Mouse (Mus musculus) ovary, adult 18-20 months (tissue): Measurements from ENCODE around the gene Card10.

Source experiments
- DNase-seq: peaks from one replicate; pipeline ENCODE4 v3.0.0; 2022; ENCODE audit warnings: low spot score, mixed read lengths

The Card10 gene

DNA sequence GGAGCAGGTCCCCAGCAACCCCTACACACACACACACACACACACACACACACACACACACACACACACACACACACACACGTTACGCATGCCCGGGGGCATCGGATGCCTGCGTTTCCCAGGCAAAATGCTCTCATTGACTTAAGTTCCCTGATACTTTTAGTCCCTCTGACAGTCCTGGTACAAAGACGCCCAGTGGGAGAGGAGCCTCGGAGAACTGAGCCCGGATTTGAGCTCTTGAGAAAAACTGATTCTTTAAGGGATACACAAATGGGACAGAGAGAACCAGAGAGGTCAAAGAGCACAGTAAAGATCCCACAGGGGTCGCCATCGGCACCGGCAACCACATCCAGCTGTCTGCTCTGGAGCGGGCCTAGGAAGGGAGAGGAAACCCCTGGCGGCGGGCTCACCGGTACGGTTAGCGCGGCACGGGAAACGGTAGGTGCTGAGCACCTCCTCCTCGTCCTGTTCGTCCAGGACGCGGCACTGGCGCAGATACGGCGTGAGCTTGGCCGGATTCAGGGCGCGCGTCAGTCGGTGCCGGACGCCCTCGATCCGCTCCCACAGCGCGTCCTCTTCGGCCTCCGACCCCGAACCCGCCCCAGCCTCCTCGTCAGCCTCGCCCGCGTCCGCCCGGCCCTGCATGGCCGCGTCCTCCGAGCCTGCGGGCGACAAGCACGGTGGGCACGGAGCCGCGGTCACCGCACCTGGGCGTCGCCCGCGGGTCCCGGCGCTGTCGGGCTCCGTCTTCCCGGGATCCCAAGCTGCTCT, 686 bp downstream of the Card10 start:
- no peak for DNase-seq

DNA sequence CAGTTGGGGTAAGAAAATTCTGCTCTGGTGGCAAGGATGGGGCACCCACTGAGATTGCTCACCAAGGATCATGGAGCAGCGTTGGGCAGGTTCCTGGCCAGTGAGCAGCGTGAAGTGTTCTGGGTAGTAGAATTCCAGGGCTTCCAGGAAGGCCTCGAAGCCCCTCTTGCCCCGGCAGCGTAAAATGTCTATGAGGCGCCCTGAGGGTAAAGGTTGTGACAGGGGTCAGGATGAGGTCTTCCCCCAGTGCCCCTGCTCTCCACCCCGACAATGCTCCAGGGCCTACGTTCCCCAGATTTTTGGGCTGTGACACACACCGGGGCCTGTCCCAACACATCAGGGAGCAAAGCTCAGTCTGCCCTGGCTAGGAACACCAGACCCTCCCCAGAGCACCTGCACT, 1.3 kb downstream of the Card10 start:
- DNase-seq = no peak

DNA sequence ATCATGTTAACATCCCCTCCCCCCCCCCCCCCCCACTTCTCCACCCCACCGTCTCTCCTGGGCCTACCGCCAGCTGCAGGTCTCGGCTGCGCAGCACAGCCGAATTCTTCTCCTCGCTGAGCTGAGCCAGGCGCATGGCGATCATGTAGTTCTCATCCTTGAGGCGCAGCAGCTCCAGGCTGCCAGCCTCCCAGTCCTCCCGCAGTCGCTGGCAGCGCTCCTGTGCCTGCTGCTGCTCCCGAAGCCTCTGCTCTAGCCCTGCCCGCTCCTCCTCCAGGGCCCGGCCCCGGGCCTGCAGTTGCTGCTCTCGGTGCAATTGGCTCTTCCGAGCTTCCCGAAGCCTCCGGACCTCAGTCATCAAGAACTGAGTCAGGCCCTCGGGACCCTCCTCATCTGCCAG, 3.8 kb downstream of the Card10 start:
- DNase-seq = no peak

DNA sequence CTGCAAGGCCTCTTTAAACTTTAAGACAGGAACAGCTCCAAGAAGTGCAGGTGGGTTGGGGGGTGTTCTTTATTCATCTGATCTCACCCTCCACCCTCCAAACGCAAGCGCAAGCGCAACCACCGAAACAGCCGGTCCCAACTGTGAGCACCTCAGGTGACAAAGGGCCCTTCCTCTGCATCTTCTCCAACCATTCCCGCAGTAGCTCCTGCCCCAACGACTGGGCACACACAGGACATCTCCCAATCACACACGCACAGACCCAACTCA, 5.8 kb downstream of the Card10 start:
- DNase-seq = no peak

DNA sequence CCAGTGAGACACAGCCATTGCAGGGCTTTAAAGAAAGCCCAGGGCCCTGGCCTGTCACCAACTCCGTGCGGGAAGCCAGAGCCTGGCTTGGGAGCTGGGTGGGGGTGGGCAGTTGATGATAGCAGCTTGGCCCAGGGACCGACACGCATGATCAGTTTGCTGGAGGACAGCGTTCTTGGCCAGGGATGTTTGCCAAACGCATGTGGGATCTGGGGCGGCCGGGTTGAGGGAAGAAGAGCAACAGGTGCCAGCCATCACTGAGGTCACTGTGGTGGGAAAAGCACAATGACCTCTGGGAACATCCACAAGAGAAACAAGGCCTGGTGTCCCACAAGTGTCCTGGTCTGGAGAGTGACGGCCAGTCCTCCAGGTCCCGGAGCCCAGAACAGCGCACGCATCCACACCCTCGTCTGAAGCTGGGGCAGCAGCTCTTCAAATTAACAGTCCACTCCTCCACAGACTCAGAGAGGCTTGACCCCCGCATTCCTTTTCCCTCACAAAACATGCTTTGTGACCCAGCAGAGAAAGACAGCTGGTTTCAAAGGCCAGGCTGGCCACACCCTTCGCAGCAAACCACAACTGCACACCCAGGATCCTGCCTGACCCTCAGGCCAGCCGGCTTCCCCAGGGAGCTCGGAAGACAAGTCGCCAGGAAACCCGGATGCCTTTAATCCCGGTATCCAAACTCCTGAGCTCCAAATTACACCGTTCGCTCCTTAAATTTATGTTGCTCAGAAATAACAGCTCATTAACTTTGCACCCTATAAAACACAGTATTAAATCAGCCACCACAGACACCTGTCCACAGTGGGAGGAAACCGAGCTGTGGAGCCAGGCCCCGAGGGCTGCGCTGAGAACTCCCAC, 6.4 kb downstream of the Card10 start:
- no peak for DNase-seq

DNA sequence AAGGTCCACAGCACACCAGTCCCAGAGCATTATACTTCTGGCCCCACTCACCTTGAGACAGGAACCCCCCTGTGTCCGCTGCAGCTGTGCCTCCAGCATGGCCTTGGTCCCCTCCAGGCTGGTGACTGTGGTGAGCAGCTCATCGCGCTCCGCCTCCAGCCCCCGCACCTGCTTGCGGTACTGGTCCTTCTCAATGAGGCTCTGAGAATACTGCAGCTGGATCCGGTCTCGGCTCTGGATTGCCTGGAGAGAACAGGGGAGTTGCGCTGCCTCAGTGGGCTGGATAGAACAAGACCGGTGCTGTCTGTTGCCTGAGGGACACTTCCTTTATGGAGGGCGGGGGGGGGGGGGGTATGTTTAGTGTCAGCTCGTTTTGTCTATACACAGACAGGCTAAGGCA, 11.9 kb downstream of the Card10 start:
- DNase-seq = no peak

DNA sequence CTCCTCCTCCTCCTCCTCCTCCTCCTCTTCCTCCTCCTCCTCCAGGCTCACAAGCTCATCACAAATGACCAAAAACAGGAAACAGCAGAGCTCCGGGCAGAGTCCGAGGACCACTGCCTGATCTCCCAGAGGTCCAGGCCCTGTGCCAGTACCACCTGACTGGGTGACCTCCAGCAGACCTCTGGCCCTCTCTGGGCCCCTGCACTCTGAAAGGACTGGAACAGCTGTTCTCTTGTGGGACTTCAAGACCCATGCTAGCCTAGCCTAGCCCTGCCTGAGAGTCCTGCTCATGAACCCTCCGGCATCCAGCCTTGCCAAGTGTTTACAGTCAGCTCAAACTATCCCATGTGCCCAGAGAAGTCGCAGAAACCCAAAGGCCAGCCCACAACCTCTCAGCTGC, 12.4 kb downstream of the Card10 start:
- no peak for DNase-seq

DNA sequence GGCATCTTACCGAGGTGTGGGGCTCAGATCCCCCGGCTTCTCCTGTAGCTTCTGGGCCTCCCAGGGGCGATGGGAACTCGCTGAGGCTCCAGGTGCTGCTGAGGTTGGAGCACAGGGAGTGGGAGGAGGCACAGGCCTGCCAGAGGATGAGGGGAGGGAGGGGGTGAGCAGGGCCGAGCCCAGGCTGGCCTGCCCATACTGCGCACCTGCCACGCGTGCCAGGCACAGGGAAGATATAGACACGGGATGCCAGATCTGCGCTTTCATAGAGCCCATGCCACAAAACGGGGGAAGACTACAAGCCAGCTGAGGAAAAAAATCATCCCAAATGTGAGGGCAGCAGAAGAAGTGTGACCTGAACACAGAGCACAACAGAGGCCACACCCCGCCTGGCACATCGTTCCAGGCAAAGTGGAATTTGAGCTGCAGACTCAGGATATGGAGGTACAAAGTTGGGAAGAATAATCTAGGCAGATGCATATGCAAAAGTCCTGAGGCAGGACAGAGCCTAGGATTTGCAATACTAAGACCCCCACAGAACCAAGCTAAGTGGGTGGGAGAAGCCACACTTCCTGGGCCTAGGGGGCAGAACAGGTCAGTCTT, 13.0 kb downstream of the Card10 start:
- no peak for DNase-seq

DNA sequence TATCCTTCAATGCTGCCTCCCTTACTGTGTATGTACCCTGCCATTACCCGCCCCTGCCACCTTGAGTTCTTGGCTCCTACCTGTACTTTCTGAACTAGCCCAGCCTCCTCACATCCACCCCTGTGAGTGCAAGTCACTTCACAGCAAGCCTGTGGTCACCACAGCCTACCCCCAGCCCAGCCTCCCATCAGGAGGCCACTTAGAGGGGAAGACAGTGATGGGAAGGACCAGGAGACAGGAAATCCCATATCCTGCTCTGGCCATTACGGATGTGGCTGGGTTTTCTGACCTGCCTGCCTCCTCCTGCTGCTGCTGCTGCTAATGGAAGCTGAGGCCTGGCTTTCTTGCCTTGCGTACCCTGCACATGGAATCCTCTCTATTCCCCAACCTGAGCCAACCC, 14.8 kb downstream of the Card10 start:
- DNase-seq = no peak

DNA sequence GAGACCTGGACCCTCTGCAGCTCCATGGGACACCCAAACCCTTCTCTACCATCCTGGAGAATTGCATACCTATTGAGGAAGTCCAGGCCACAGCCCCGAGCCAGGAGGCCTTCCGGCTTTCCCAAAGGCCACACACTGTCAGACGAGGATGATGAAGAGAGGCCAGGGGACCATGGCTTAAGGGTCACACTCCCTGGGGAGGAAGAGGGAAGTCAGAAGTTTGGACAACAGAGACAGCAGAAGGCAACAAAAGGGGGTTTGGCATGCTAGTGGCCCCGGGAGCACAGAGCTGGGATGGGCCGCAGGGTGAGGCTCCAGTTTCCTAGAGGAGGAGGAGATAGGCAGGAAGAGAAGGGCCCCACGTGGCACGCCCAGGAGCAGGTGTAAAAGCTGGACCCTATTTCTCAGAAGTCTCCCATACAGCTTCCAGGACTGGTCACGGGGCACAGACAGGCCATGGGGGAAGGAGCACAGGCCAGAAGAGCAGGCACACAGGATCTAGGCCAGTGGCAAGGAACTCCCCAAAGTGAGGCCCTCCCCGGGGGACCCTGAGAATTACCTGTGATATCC, 15.5 kb downstream of the Card10 start:
- no peak for DNase-seq

DNA sequence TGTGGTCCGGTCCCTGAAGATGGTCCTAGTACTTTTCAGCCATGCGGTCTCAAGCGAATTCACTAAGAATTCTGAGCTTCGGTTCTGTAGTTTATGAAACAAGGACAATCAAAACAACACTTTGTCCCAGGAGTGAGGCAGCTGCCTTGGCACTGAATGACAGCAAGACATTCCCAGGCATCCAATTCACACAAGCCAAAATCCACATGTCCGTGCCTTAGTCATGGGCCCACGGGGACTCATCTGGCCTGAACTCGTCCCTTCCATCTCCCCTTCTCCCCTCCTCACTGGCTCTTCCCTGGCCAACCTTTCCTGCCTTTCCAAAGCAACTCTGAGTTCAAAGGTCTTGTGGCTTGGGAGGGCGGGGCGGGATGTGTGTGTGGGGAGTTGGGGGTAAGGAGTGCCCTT, 16.4 kb downstream of the Card10 start:
- no peak for DNase-seq

DNA sequence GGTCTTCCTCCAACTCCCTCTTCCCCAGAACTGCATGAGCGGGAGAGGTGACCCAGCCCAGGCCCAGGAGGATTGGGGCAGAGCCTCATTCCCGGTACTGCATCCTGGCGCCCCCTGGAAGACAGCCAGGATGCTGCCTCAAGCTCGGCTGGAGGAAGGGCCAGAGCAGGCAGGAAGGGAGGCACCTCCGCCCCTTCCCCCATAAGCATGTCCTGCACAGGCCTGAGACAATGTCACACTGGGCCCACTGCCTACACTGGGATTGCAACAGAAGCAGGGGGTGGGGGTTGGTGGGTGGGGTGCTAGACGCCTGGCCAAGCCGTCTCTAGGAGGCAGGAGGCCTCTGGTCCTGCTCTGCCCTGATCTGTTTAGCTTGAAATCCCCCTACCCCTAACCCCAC, 16.9 kb downstream of the Card10 start:
- DNase-seq = no peak

DNA sequence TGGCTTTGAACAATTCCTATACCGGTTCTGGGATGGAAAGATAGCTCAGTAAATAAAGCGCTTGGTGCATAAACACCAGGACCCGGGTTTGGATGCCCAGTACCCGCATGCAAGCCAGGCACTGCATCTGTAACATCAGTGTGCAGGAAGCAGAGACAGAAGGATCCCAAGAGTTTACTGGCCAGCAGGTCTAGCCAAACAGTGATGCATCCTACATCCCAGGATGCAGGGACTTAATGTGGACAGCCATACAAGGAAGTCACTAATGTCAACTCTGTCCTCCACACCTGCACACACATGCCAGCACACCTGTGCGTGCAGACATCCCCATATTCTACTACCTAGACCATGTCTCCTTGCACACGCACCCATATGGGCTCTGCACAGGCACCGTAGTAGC, 17.6 kb downstream of the Card10 start:
- DNase-seq = no peak

DNA sequence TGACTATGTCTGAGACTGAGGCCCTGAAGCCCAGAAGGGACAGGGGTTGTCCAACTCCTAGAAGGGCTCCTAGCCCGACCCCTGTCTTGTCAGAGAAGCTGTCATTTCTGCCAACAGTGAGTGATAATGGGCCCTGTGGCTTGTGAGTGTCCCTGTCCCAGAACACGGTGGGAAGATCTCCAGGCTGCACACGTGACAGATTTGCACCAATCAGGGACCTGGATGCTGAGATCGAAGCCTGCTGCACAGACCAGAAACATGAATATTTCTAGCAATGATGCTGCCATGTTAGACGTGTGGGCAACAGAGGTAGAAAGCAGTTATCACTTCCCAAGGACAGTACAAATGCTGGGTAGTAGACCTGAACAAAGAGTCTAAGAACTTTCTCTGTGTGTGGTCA, 18.3 kb downstream of the Card10 start:
- no peak for DNase-seq

DNA sequence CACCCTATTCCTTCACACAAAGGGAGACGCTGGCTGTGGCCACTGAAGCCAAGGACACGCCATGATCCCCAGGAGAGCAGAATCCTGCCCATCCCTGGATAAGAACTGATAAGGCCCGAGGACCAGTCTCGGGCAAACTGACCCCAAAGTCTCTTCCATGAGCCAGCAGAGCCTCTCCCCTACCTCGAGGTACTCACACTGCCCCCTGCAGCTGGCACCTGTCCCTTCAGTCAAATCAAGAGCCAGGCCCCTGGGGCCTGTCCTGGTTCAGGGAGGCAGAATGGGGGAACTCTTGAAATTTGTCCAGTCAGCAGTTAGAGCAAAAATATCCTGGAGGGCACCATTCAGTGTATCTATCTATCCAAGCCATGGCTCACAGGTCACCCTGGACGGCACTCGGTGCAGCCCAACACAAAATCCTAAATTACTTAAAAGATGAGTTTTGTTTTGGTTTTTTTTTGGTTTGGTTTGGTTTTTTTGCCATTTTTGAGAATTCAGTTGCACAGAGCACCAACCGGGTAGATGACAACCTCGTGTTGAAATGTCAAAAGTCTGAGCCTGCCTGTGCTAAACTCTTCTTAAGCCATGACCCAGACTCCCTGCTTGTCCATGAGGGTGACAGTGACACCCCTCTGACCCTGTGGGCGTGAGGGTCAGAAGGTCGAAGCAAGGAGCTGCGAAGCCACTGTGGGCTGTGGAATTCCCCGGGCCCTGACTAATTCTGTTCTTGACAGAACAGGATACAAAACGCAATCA, 20.3 kb downstream of the Card10 start:
- no peak for DNase-seq

DNA sequence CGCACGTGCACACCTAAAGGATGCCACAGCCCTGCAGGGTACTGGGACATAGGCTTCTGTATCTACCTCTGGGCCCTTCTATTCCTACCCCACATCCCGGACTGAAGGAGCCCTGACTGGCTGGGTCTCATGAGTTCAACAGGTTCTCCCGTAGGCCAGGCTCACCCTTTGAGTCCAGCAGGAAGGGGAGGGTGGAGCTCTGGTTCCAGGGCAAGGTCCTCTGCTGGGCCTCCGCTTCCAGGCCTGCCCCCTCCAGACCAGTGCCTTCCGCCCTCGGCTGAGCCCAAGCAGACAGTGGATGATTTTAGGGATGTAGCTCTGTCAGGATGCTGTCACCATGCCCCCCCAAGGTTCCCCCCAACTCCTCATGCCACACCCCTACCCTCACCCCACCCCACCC, 21.9 kb downstream of the Card10 start:
- DNase-seq = no peak

DNA sequence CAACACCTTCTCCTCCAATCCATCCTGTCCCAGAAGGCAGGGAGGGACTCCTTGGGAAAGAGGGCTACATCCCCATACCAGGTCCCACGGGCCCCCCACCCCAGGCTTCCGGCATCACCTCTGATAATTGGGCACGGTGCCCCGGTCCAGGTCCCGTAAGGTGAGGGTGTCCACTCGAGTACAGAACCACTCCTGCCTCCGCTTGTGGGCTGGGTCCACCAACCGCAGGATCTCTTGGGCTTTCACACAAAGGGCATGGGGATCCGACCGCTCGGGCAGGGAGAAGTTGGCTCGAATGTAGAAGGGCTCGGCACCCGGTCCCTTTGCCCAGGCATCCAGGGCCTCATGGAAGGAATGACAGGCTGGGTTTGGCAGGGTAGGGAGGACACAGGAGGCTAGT, 22.5 kb downstream of the Card10 start:
- DNase-seq = no peak

DNA sequence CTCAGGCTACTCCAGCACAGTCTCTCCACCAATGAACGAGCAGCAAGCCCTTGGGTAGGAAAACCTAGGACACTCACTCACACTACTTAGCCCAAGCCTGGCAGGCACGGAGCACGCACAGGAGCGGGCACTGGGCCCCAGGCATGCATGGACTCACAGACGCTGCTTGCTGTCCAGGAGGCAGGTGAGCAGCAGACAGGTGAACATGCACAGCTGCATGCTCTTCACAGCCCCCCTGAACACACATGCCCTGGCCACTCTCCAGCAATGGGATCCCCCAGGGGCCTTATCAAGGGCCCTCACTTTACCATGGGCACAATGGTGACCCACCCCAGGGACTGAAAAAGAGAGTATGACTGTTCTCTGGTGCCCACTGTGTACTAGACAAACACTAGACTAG, 23.2 kb downstream of the Card10 start:
- DNase-seq = no peak

DNA sequence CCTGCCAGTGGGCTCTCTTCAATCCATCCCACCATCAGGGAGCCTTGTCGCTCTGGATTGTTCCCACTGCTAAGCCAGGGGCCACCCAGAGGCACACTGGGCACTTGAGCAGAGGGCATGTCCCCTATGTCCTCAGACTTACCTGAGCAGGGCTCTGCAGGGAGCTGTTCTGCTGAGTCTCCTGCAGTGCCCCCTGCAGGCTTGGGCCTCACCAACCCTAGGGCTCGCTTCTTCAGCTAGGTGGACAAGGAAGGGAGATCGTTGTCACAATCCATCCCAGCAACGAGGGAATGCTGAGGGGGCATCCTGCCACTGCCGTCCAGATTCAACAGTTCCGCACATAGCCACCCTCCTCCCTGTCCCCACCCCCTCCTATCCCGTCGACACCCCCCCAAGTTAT, 23.6 kb downstream of the Card10 start:
- no peak for DNase-seq

DNA sequence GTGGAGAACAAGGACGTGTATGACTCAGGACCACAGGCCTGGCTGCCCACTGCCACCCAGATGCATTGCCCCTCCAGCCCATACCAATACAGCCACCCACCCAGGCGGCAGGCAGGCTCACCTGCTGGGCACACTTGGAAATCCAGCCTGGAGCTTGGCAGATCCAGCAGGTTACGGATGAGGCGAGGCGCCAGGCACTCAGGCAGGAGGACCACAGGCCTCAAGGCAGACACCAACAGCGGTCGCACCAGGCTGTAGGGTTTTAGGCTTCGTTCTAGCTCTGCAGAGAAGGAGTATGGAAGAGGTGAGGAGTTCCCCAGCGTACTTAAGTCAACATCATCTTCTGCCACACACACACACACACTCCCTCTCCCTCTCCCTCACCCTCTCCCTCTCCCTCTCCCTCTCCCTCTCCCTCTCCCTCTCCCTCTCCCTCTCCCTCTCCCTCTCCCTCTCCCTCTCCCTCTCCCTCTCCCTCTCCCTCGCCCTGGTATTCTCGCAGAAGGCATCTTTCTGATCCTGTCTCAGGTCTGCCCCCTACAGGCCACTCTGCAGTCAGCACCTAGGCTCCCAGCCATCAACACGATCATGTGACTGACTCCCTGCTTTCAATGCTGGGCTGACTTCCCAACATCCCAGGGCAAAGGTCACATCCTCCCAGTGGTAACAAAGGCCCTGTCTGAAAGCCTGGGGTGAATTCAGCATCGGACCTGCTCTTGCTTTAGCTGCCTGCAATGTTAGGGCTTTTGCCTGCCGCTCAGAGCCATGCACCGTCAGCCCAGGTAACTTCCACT, 24.6 kb downstream of the Card10 start:
- DNase-seq = peak; percentile 66

DNA sequence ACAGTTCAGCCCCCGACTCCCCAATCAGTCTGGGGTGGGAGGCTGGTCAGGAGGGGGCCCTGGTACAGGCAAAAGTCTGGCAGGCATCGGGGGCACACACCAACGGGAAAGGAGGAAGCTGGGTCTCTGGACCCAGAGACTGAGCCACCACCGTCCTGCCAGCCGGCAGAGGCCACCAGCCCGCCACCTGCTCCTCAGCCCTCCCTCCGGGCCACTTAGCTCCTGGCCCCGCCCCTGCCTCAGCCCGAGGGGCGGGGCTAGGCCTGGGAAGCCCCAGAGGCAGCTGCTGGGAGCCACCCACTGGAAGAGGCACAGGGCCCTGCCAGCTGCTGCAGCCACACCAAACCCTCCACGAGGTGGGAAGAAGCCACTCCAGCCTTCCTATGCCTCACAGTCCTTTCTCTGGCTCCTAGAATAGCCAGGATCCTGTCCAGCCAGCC, 29.5 kb downstream of the Card10 start, which contains the start of gene Mfng:
TSS of gene Mfng (minus strand) at position 186 of the 440 bp plus-strand sequence.
- no peak for DNase-seq
